Mouse (Mus musculus) MEL (cell line): ENCODE results near the gene Bex4. TPM values are rescaled to one million over a fixed set of nuclear protein-coding genes. Genes with fewer than 3 reads are reported as not detected.
A peak's percentile ranks its signal among the peaks of the same experiment; 100 is the strongest.

Experiments
- DNase-seq: peaks from one replicate; pipeline ENCODE4 v3.0.0; 2011; ENCODE audit warnings: low read depth, low spot score
- H3K27ac ChIP-seq: 2 replicates; pipeline ENCODE4 v1.5.1; 2012; ENCODE audit warnings: low read depth, mild to moderate bottlenecking, control low read depth, low read length, moderate library complexity; ENCODE audit not compliant: control insufficient read depth
- H3K27me3 ChIP-seq, 2 experiments: fragments of 150-350 bp in 1 of 2; sonication (generic) in 1 of 2; 2 replicates each; pipeline ENCODE4 v1.6.1; 2012; ENCODE audit warnings: low read length in 2 of 2, mild to moderate bottlenecking in 2 of 2, improper control_type of control experiment in 1 of 2, moderate library complexity in 1 of 2; ENCODE audit not compliant: insufficient read depth in 2 of 2, control insufficient read depth in 1 of 2
- H3K36me3 ChIP-seq, 2 experiments: 2 replicates each; pipeline ENCODE4 v1.6.1; 2012 to 2014; ENCODE audit warnings: low read length in 2 of 2, improper control_type of control experiment in 1 of 2, inconsistent platforms in 1 of 2, mild to moderate bottlenecking in 1 of 2; ENCODE audit not compliant: insufficient read depth in 2 of 2, control insufficient read depth in 1 of 2
- H3K4me1 ChIP-seq, 2 experiments: fragments of 150-350 bp in 1 of 2; sonication (generic) in 1 of 2; 2 replicates each; pipeline ENCODE4 v1.6.1; 2012; ENCODE audit warnings: low read length in 2 of 2, improper control_type of control experiment in 1 of 2, mild to moderate bottlenecking in 1 of 2; ENCODE audit not compliant: insufficient read depth in 2 of 2, control insufficient read depth in 1 of 2
- H3K4me3 ChIP-seq, 2 experiments: fragments of 150-350 bp in 1 of 2; sonication (generic) in 1 of 2; 2 replicates each; pipeline ENCODE4 v1.5.1; 2012; ENCODE audit warnings: low read depth in 2 of 2, low read length in 2 of 2, mild to moderate bottlenecking in 2 of 2, moderate library complexity in 2 of 2, control low read depth in 1 of 2, improper control_type of control experiment in 1 of 2; ENCODE audit not compliant: control insufficient read depth in 1 of 2, insufficient read depth in 1 of 2
- H3K79me2 ChIP-seq: 2 replicates; pipeline ENCODE4 v1.6.1; 2012; ENCODE audit warnings: mild to moderate bottlenecking, low read length, moderate library complexity; ENCODE audit not compliant: control insufficient read depth, poor library complexity, insufficient read depth
- H3K9ac ChIP-seq: 2 replicates; pipeline ENCODE4 v1.6.1; 2012; ENCODE audit warnings: low read depth, mild to moderate bottlenecking, control low read depth, low read length, moderate library complexity; ENCODE audit not compliant: control insufficient read depth, poor library complexity, severe bottlenecking
- H3K9me3 ChIP-seq: fragments of 150-350 bp; sonication (generic); replicated peaks from 2 replicates; pipeline ENCODE4 v1.6.1; 2012; ENCODE audit warnings: mild to moderate bottlenecking, low read length, improper control_type of control experiment, moderate library complexity; ENCODE audit not compliant: insufficient read depth
- BHLHE40 ChIP-seq: IDR thresholded peaks from 2 replicates; pipeline ENCODE4 v1.6.1; 2012; ENCODE audit warnings: low read depth, mild to moderate bottlenecking, inconsistent platforms, low read length, improper control_type of control experiment, borderline replicate concordance
- CHD1 ChIP-seq: IDR thresholded peaks from 2 replicates; pipeline ENCODE4 v1.6.1; 2012; ENCODE audit warnings: low read depth, mild to moderate bottlenecking, inconsistent platforms, low read length, improper control_type of control experiment
- CHD2 ChIP-seq: IDR thresholded peaks from 2 replicates; pipeline ENCODE4 v1.6.1; 2011; ENCODE audit warnings: low read length, improper control_type of control experiment
- CTCF ChIP-seq, 3 experiments: IDR thresholded peaks in 2 of 3; conservative IDR thresholded peaks in 1 of 3; 2 replicates each; pipeline ENCODE4 v1.5.1; 2011 to 2012; ENCODE audit warnings: low read length in 3 of 3, low read depth in 2 of 3, mild to moderate bottlenecking in 2 of 3, improper control_type of control experiment in 1 of 3, inconsistent platforms in 1 of 3, mixed read lengths in 1 of 3, moderate library complexity in 1 of 3; ENCODE audit not compliant: control insufficient read depth in 1 of 3, insufficient read depth in 1 of 3, poor library complexity in 1 of 3, severe bottlenecking in 1 of 3
- E2F4 ChIP-seq: IDR thresholded peaks from 2 replicates; pipeline ENCODE4 v1.6.1; 2011; ENCODE audit warnings: low read depth, low read length, improper control_type of control experiment, borderline replicate concordance
- ELF1 ChIP-seq: IDR thresholded peaks from 2 replicates; pipeline ENCODE4 v1.6.1; 2014; ENCODE audit warnings: low read depth, mild to moderate bottlenecking, inconsistent platforms, low read length, improper control_type of control experiment, moderate library complexity
- EP300 ChIP-seq, 2 experiments: IDR thresholded peaks; 2 replicates each; pipeline ENCODE4 v1.6.1; 2011; ENCODE audit warnings: improper control_type of control experiment in 2 of 2, low read length in 2 of 2, low read depth in 1 of 2, mild to moderate bottlenecking in 1 of 2
- ETS1 ChIP-seq: IDR thresholded peaks from 2 replicates; pipeline ENCODE4 v1.6.1; 2012; ENCODE audit warnings: low read depth, mild to moderate bottlenecking, inconsistent platforms, low read length, improper control_type of control experiment, moderate library complexity
- GABPA ChIP-seq: IDR thresholded peaks from 2 replicates; pipeline ENCODE4 v1.6.1; 2012; ENCODE audit warnings: low read depth, mild to moderate bottlenecking, inconsistent platforms, low read length, improper control_type of control experiment, moderate library complexity
- GATA1 ChIP-seq: IDR thresholded peaks from 2 replicates; pipeline ENCODE4 v1.6.1; 2011; ENCODE audit warnings: low read depth, low read length, improper control_type of control experiment
- HCFC1 ChIP-seq: IDR thresholded peaks from 2 replicates; pipeline ENCODE4 v1.6.1; 2012; ENCODE audit warnings: low read depth, mild to moderate bottlenecking, inconsistent platforms, low read length, improper control_type of control experiment, moderate library complexity
- JUND ChIP-seq: IDR thresholded peaks from 2 replicates; pipeline ENCODE4 v1.6.1; 2011; ENCODE audit warnings: low read depth, mild to moderate bottlenecking, improper control_type of control experiment, low read length
- KAT2A ChIP-seq: conservative IDR thresholded peaks from 2 replicates; pipeline ENCODE4 v1.6.1; 2012; ENCODE audit warnings: low read depth, low read length, improper control_type of control experiment, inconsistent platforms
- MAFK ChIP-seq: IDR thresholded peaks from 2 replicates; pipeline ENCODE4 v1.6.1; 2011; ENCODE audit warnings: low read depth, mild to moderate bottlenecking, low read length, improper control_type of control experiment, borderline replicate concordance
- MAX ChIP-seq: IDR thresholded peaks from 2 replicates; pipeline ENCODE4 v1.6.1; 2011; ENCODE audit warnings: low read length, improper control_type of control experiment
- MAZ ChIP-seq: IDR thresholded peaks from 2 replicates; pipeline ENCODE4 v1.6.1; 2012; ENCODE audit warnings: low read depth, mild to moderate bottlenecking, inconsistent platforms, low read length, improper control_type of control experiment
- MEF2A ChIP-seq: IDR thresholded peaks from 2 replicates; pipeline ENCODE4 v1.6.1; 2014; ENCODE audit warnings: low read depth, mild to moderate bottlenecking, inconsistent platforms, low read length, improper control_type of control experiment; ENCODE audit not compliant: poor library complexity, insufficient replicate concordance, severe bottlenecking; ENCODE audit errors: extremely low read depth
- MXI1 ChIP-seq: IDR thresholded peaks from 2 replicates; pipeline ENCODE4 v1.6.1; 2011; ENCODE audit warnings: mild to moderate bottlenecking, low read depth, low read length, improper control_type of control experiment
- MYB ChIP-seq: IDR thresholded peaks from 2 replicates; pipeline ENCODE4 v1.6.1; 2011; ENCODE audit warnings: mild to moderate bottlenecking, low read depth, low read length, improper control_type of control experiment
- MYC ChIP-seq: IDR thresholded peaks from 2 replicates; pipeline ENCODE4 v1.6.1; 2011; ENCODE audit warnings: low read depth, mild to moderate bottlenecking, low read length, improper control_type of control experiment, moderate library complexity
- NELFE ChIP-seq: IDR thresholded peaks from 2 replicates; pipeline ENCODE4 v1.6.1; 2011; ENCODE audit warnings: low read depth, low read length, improper control_type of control experiment
- NRF1 ChIP-seq: IDR thresholded peaks from 2 replicates; pipeline ENCODE4 v1.6.1; 2014; ENCODE audit warnings: low read depth, mild to moderate bottlenecking, inconsistent platforms, low read length, improper control_type of control experiment, moderate library complexity; ENCODE audit not compliant: poor library complexity, insufficient read depth, severe bottlenecking
- POLR2A ChIP-seq, 2 experiments: IDR thresholded peaks; 2 replicates each; pipeline ENCODE4 v1.6.1; 2011 to 2012; ENCODE audit warnings: low read length in 2 of 2, mild to moderate bottlenecking in 2 of 2, control low read depth in 1 of 2, improper control_type of control experiment in 1 of 2, low read depth in 1 of 2, moderate library complexity in 1 of 2; ENCODE audit not compliant: control insufficient read depth in 1 of 2, insufficient read depth in 1 of 2, poor library complexity in 1 of 2
- POLR2AphosphoS2 ChIP-seq: IDR thresholded peaks from 2 replicates; pipeline ENCODE4 v1.6.1; 2011; ENCODE audit warnings: low read length, improper control_type of control experiment
- POLR2AphosphoS5 ChIP-seq: IDR thresholded peaks from 2 replicates; pipeline ENCODE4 v1.6.1; 2012; ENCODE audit warnings: low read depth, borderline replicate concordance, mild to moderate bottlenecking, inconsistent platforms, low read length, moderate library complexity, mixed read lengths
- RAD21 ChIP-seq: IDR thresholded peaks from 2 replicates; pipeline ENCODE4 v1.6.1; 2011; ENCODE audit warnings: mild to moderate bottlenecking, low read depth, low read length, improper control_type of control experiment
- RCOR1 ChIP-seq: IDR thresholded peaks from 2 replicates; pipeline ENCODE4 v1.6.1; 2012; ENCODE audit warnings: low read depth, mild to moderate bottlenecking, inconsistent platforms, low read length, improper control_type of control experiment
- SIN3A ChIP-seq: IDR thresholded peaks from 2 replicates; pipeline ENCODE4 v1.6.1; 2012; ENCODE audit warnings: low read length, improper control_type of control experiment, inconsistent platforms
- SMC3 ChIP-seq: IDR thresholded peaks from 2 replicates; pipeline ENCODE4 v1.6.1; 2011; ENCODE audit warnings: low read depth, low read length, improper control_type of control experiment
- TAL1 ChIP-seq: IDR thresholded peaks from 2 replicates; pipeline ENCODE4 v1.6.1; 2012; ENCODE audit warnings: mild to moderate bottlenecking, inconsistent platforms, low read length, moderate library complexity, mixed read lengths
- TBP ChIP-seq: IDR thresholded peaks from 2 replicates; pipeline ENCODE4 v1.8.0; 2011; ENCODE audit warnings: low read depth, low read length, improper control_type of control experiment
- TCF12 ChIP-seq: IDR thresholded peaks from 2 replicates; pipeline ENCODE4 v1.6.1; 2014; ENCODE audit warnings: low read depth, mild to moderate bottlenecking, inconsistent platforms, low read length, improper control_type of control experiment, moderate library complexity
- UBTF ChIP-seq: IDR thresholded peaks from 2 replicates; pipeline ENCODE4 v1.6.1; 2012; ENCODE audit warnings: low read depth, mild to moderate bottlenecking, inconsistent platforms, low read length, improper control_type of control experiment, moderate library complexity, borderline replicate concordance; ENCODE audit not compliant: insufficient read depth
- USF1 ChIP-seq: IDR thresholded peaks from 2 replicates; pipeline ENCODE4 v1.6.1; 2014; ENCODE audit warnings: low read depth, mild to moderate bottlenecking, inconsistent platforms, low read length, improper control_type of control experiment, moderate library complexity
- USF2 ChIP-seq, 2 experiments: IDR thresholded peaks; 2 replicates each; pipeline ENCODE4 v1.6.1; 2011 to 2012; ENCODE audit warnings: improper control_type of control experiment in 2 of 2, low read length in 2 of 2, borderline replicate concordance in 1 of 2, inconsistent platforms in 1 of 2, low read depth in 1 of 2, mild to moderate bottlenecking in 1 of 2; ENCODE audit not compliant: insufficient read depth in 1 of 2
- ZC3H11A ChIP-seq: IDR thresholded peaks from 2 replicates; pipeline ENCODE4 v1.6.1; 2012; ENCODE audit warnings: low read depth, mild to moderate bottlenecking, inconsistent platforms, low read length, improper control_type of control experiment
- ZKSCAN1 ChIP-seq: IDR thresholded peaks from 2 replicates; pipeline ENCODE4 v1.6.1; 2012; ENCODE audit warnings: low read depth, mild to moderate bottlenecking, inconsistent platforms, low read length, improper control_type of control experiment, moderate library complexity
- ZMIZ1 ChIP-seq: IDR thresholded peaks from 2 replicates; pipeline ENCODE4 v1.6.1; 2012; ENCODE audit warnings: low read depth, mild to moderate bottlenecking, inconsistent platforms, low read length, improper control_type of control experiment, moderate library complexity
- ZNF384 ChIP-seq: IDR thresholded peaks from 2 replicates; pipeline ENCODE4 v1.6.1; 2012; ENCODE audit warnings: low read depth, mild to moderate bottlenecking, inconsistent platforms, low read length, improper control_type of control experiment
- polyA plus RNA-seq, 2 experiments: library from polyadenylated mRNA; stranded (reverse) in 1 of 2; unstranded in 1 of 2; fragments of >175 nt in 1 of 2; fragments of >200 nt in 1 of 2; gene quantifications; 2 replicates each; pipeline versions ENCODE4 v1.2.1 to v1.2.4; 2012; ENCODE audit warnings: low replicate concordance in 2 of 2, low read depth in 1 of 2; ENCODE audit not compliant: insufficient read length in 2 of 2, insufficient read depth in 1 of 2, missing spikeins in 1 of 2
- total RNA-seq: library from RNA; depleted of rRNA; stranded (reverse); fragments of 300-350 nt; gene quantifications from 2 replicates; pipeline ENCODE4 v1.2.3, GENCODE M21; 2012

The Bex4 gene
- total and polyA plus RNA-seq, 3 experiments, result 219 to 412 TPM; not detected in 1

DNA sequence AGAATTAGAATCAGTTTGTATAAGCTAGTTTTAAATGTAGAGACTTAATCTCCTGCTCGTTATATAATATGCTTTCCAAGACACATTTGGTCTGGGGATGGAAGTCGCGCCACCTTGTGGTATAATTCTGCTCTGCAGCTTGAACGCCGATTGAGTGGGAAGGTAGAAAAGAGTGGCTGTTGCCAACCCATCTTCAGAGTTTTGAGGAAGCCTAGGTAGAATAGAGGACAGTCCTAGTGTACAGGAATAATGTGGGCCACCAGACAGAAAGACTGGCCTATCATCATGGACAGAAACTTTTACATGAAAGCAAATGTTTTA lies 11.1 kb upstream of the Bex4 start:
- TF ChIP-seq SMC3 (peak; percentile 75), MXI1 (no peak), BHLHE40 (no peak), ELF1 (no peak), GATA1 (no peak), SIN3A (no peak), NRF1 (no peak), E2F4 (no peak), ZKSCAN1 (no peak), KAT2A (no peak), ZC3H11A (peak; percentile 35), ETS1 (0 out of 2 replicates have a peak, but pooled peaks have one; percentile 10), HCFC1 (no peak), EP300 (IDR thresholded peaks at IDR 0.05; ENCODE audit: low read depth in 1 of 2, low read length in 2 of 2) (0 out of 4 replicates have a peak, but pooled peaks of 1 of the 2 experiments have one; percentile 11), UBTF (no peak), CHD2 (no peak), POLR2AphosphoS2 (no peak), CHD1 (no peak), RAD21 (peak; percentile 38), USF2 (IDR thresholded peaks at IDR 0.05; ENCODE audit: borderline replicate concordance in 1 of 2, insufficient read depth in 1 of 2, low read depth in 1 of 2, low read length in 2 of 2) (no peak), NELFE (no peak), MAX (no peak), TBP (no peak), MEF2A (no peak), MYC (no peak), GABPA (no peak), TCF12 (no peak), ZMIZ1 (no peak), JUND (no peak), MAZ (no peak), MAFK (no peak), TAL1 (no peak), USF1 (no peak), MYB (no peak), POLR2AphosphoS5 (no peak), RCOR1 (no peak), POLR2A (IDR thresholded peaks at IDR 0.05; ENCODE audit: control insufficient read depth in 1 of 2, insufficient read depth in 1 of 2, low read depth in 1 of 2, low read length in 2 of 2, poor library complexity in 1 of 2) (no peak), CTCF (IDR thresholded peaks at IDR 0.05 in 2 of 3, conservative IDR thresholded peaks at IDR 0.05 in 1 of 3; ENCODE audit: control insufficient read depth in 1 of 3, insufficient read depth in 1 of 3, low read depth in 2 of 3, low read length in 3 of 3, poor library complexity in 1 of 3, severe bottlenecking in 1 of 3) (peak; percentile 69 to 84 (median 83)), ZNF384 (no peak)
- H3K9me3 ChIP-seq, result no peaks in the 10 kb centered on the region
- H3K4me1 ChIP-seq, result peaks cover 0 to 2% of the 10 kb centered on the region in 2 experiments; a peak in 2 of 4 replicates
- peak; percentile 87 for DNase-seq
- no peaks in the 10 kb centered on the region for H3K36me3 ChIP-seq
- no peak overlapping the region for H3K27ac ChIP-seq
- peak overlapping the region in 1 of 2 experiments; percentile 62; a peak in 3 of 4 replicates for H3K4me3 ChIP-seq
- H3K27me3 ChIP-seq, result no peaks in the 10 kb centered on the region; a peak in 2 of 4 replicates
- H3K79me2 ChIP-seq, result no peaks in the 10 kb centered on the region
- no peak overlapping the region for H3K9ac ChIP-seq
